Mouse (Mus musculus): ENCODE data around the gene 1700025B11Rik. TPM values are rescaled to one million over a fixed set of nuclear protein-coding genes. Genes with fewer than 3 reads are reported as not detected.

1700025B11Rik gene
- polyA plus RNA-seq (2017; shearing (Covaris generic)) = not detected

DNA sequence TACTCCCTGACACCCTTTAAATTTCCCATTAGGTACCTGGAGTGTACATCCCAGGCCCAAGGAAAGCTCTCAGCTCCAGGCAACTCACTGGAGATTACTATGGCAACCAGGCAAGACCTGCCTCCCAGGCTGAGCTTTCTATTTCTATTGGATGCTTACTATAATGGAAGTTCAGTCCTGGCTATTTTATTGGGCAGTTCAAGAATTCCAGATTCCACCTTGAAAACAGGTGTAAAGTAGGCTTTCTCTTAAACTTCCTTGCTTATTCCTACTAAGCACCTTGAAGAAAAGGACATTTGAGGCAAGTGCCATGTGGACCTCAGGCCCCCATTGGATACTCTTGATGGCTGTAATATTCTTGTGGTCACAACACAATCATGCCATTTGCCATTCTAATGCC is at the start of gene 1700025B11Rik:
TSS of gene 1700025B11Rik (minus strand) at position 101 of the 400 bp plus-strand sequence.

DNA sequence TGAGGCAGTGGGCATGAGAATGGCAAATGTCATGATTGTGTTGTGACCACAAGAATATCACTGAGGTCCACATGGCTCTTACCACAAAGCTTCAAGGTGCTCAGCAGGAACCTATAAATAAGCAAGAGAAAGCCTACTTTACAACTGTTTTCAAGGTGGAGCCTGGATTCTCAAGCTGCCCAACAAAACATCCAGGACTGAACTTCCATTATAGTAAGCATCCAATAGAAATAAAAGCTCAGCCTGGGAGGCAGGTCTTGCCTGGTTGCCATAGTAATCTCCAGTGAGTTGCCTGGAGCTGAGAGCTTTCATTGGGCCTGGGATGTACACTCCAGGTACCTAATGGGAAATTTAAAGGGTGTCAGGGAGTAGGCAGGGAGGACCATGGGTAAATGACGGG is 37.3 kb upstream of the 1700025B11Rik start, which contains the start of gene Gm36245:
TSS of gene Gm36245 (plus strand) at position 301 of the 400 bp plus-strand sequence.

DNA sequence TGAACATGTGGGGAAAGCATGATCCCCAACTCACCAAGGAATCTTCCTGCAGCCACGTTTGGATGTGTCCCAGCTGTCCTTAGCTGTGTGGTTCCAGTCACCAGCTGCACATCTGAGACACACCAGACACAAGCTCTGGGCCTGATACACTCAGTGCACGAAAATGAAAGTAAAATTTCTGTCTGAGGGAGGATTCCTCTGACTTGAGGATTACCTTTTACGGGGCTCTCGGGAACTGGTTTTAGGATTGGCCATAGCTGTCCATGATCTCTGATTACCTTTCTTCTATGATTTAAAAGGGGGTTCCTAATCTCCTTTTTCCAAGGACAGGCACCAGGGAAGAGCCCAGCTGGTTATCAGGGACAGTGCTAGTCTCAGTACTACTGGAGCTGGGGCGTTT is 34.3 kb upstream of the 1700025B11Rik start, which contains the start of gene Apol10b:
TSS of gene Apol10b (minus strand) at position 165 of the 400 bp plus-strand sequence.

DNA sequence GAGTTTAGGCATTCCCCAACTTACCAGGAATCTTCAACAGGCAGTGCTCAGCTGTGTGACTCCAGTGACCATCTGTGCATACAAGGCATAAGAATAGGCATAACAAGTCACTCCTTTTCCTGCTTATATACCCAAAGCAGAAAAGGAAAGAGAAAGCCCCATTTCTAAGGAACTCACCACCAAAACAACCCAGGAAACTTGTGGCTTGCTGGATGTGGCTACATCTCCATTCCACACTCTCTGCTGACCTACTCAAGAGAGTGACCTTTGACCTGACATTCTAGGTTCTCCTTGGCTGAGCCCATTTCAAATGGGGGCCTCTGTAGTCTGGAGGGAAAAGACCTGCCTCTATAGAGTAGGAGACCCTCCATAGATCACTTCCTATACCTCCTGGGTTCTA is 28.5 kb downstream of the 1700025B11Rik start, which contains the start of gene Apol7c:
TSS of gene Apol7c (minus strand) at position 101 of the 400 bp plus-strand sequence.

Other genes starting within 250 kb of the 1700025B11Rik start
- gene Apol7a, start 162.8 kb downstream of the 1700025B11Rik start, polyA plus RNA-seq (2017; shearing (Covaris generic)) = not detected
- 13.3 TPM for gene Apol9a, start 150.8 kb downstream of the 1700025B11Rik start, polyA plus RNA-seq (2017; shearing (Covaris generic))
- 0.56 TPM for gene Apol7b, start 114.4 kb downstream of the 1700025B11Rik start, polyA plus RNA-seq (2017; shearing (Covaris generic))
- 0.14 TPM for gene Apol10a, start 84.8 kb downstream of the 1700025B11Rik start, polyA plus RNA-seq (2017; shearing (Covaris generic))
- gene Apol11a, start 53.6 kb downstream of the 1700025B11Rik start, polyA plus RNA-seq (2017; shearing (Covaris generic)) = 0.11 TPM
- 0.69 TPM for gene Apol7c, start 28.6 kb downstream of the 1700025B11Rik start, polyA plus RNA-seq (2017; shearing (Covaris generic))
- gene Apol10b, start 34.2 kb upstream of the 1700025B11Rik start, polyA plus RNA-seq (2017; shearing (Covaris generic)) = 2.4 TPM
- not detected for gene Gm36245, start 37.4 kb upstream of the 1700025B11Rik start, polyA plus RNA-seq (2017; shearing (Covaris generic))
- gene Apol11b, start 81.4 kb upstream of the 1700025B11Rik start, polyA plus RNA-seq (2017; shearing (Covaris generic)) = 0.26 TPM
- 86.8 TPM for gene Apol7e, start 137.0 kb upstream of the 1700025B11Rik start, polyA plus RNA-seq (2017; shearing (Covaris generic))
- 59.4 TPM for gene Apol9b, start 167.1 kb upstream of the 1700025B11Rik start, polyA plus RNA-seq (2017; shearing (Covaris generic))
- gene Apol8, start 195.1 kb upstream of the 1700025B11Rik start, polyA plus RNA-seq (2017; shearing (Covaris generic)) = 0.39 TPM